Mouse (Mus musculus): ENCODE measurements around the gene Xkr7.

Xkr7 gene

DNA sequence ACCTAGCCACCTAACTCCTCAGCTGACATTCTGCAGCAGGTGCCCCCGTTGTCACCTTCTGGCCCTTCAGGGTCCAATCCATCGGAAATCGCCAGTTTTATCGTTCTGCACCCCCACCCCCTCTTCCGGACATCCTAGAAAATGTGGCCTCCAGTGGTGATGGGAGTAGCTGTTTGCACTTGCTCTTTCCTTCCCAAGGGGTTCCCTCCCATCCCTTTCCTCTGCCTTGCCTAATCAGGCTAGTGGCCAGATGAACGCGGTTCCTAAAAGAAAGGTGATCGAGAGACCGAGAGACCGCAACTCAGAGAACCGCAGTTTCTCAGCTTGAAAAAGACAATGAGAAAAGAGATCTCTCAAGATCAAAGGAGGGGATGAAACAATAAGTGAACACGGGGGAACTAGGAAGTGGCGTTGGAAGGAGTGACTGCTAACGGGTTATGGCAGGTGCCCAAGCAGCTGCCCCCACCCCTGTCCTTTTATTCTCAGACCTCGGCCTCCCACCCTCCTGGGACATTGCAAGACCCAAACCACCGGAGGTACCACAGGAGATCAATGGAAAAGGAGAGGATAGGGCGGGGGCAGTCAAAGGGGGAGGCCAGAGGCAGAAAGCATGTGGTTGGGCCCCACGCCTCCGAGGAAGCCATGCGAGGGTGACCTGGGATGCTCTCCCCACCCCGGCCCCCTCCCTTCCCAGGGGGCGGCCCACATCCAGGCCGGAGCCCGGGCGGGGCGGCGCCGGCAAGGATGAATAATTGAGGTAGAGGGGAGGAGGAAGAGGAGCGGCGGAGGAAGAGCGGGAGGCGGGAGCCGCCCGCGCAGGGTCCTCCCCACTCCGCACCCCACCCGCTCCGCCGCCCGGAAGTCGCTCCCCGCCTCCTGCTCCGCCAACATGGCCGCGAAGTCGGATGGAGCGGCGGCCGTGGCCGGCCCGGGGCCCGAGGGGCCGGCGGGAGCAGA is at the start of gene Xkr7:
Xkr7 (plus strand) TSS at position 727 of the 957 bp plus-strand sequence.
- DNase-seq (ENCODE audit: low spot score), result no peak

DNA sequence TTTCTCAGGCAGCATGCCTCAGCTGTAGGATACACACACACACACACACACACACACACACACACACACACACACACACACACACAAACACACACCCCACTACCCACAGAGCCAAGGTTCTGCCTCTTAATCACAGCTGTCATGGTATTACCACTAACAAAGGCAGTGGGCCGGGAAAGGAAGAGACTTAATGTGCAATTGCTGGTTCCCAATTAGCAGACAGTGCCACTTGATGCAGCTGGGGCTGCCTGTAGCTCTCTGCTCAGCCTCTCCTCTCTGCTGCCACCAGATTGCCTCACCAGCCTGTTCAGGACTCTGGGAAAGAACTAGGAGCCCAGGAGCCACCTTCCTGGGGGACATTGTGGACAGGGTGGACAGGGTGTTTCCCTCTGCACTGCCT is 46.1 kb upstream of the Xkr7 start:
- no peak for DNase-seq (ENCODE audit: low spot score)

DNA sequence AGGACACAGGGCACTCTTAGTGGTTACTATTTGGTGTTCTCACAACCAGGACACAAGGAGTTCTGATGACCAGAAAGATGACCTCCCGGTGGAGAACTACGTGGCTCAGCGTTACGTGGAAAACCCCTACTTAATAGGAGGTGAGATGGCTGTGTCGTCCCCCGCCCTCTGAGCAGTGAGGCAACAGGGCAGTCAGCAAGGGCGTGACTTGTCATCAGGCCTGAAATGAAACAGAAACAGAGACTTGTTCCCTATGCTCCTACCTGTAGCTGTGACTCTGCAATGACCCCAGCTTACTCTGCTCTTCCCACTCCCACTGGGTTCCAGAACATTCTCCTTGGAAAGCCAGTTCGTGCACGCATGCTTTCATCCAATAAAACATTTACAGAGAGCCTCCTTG is 40.1 kb upstream of the Xkr7 start:
- DNase-seq (ENCODE audit: low spot score), result no peak

DNA sequence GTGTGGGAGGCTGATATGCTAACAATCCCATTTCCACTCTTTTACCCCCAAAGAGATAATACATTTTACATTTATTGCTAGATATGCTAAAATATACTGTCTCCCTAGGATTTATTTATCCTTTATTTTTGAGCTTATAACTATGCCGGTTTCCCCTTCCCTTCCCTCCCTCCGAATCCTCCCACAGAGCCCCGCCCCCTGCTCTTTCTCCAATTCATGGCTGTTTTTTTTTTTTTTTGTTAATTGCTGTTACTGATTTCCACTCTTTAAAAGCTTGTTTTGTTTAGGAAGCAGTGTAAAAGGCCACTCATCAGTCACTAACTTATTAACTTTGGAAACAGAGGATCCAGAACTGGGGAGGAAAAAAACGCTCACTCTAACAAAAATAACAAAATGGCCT is 34.6 kb upstream of the Xkr7 start:
- DNase-seq (ENCODE audit: low spot score), result no peak

DNA sequence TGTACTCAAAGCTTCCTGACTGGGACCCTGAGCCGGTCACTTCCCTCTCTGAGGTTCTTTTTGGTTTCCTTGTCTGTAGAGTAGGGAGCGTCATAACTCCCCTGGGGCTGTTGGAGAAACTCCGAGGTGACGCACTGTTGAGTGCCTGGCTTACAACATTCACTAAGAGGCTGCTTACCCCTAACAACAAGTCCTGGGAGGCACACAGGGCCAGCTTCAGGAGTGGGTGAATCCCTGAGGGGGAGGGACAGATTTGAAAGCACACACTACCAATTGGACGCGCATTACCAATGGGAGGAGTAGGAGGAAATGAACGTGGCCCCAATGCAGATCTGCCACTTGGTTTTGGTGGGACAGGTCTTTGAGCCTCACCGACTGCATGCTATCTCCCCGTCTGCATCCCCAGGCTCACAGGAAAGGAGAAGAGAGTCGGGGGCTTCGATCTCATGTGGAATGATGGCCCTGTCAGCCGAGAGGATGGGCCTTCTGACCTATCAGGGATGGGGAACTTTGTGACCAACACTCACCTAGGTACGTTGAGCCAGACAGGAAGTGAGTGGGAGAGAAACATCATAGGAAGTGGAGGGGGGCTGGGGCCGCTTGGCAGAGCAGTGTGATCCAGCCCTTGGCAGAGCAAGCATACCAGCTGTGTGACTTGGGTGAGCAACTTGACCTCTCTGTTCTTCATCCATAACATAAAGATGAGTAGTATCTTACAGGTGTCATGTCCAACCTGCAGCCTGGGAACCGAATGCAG is 29.0 kb upstream of the Xkr7 start:
- no peak for DNase-seq (ENCODE audit: low spot score)

DNA sequence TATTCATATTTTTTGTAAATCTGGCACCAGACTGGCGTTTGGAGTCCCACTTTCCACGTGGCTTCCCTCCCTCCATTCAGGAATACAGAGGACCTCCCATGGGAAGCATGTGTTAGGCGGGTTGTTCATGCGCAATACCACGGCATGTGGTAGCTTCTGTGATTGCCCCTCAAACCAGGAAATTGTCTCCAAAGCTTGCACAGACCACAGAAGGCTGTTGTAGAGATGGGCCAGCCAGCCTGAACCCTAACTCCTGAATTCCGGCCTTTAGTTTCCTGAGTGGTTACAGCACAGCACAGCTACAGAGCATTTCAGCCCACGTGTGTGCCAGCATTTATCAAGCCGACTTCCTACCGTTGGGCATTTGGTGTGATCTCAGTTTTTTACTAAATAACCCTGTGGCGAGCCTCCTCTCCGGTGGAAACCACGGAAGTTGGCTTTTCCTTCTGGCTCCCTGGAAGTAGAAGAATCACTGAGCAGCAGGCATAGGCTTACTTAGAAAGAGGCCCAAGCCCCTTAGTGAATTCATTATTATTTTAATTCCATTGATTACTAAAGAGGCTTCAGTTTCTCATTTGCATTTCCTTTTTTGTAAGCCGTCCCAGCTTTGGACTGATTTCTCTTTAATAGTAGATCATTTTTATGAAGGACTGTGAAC is 27.8 kb upstream of the Xkr7 start:
- no peak for DNase-seq (ENCODE audit: low spot score)

DNA sequence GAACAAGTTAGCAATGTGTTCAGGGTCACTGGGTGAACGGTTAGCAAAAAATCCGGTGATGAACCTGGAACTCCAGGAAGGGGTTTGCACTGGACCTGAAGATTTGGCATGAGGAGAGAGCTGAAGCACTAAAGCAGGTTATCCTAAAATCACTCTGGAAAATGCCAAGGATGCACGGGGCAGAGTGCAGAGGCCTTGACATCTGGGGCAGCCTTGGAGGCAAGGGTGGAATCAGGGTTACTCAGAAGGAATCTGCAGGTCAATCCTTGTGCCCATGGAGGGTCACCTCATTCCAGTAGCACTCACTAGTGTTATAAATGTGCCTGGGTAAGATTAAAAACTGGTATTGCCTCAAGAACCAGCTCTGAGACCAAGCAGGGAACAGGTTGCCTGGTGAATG is 25.7 kb upstream of the Xkr7 start:
- no peak for DNase-seq (ENCODE audit: low spot score)

DNA sequence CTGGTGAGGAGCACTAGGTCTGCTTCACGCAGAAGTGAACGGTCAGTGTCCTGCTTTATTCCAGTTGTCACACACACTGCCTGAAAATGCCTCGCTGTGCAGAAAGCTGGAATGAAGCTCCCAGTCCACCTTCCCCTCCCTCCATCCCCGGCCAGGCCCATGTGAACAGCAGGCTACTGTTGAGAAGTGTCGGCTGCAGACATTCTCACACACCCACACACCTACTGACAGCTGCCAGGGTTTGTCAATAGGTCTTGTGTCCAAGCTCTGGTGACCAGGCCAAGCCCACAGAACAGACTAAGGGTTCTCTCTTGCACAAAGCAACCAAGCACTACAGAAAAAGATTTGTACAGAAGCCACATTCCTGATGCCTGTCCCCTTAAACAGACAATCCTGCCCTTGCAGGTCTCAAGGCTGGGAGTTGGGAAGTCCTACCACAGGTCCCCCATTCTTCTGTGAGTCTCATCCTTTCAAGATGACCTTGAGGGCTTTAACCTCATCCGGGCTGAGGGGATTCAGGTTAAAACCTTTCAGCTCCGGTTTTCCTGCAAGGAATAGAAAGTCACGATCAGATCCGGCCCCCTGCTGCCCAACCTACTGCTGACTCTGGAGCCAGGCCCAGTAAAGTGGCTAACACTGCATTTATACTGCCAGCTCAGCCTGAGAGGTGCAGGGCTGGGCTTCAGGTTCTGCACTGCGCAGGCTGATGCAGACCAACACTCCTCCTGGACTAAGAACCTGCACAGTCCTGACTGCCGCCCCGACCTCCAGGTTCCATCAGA is 22.3 kb upstream of the Xkr7 start:
- DNase-seq (ENCODE audit: low spot score), result no peak

DNA sequence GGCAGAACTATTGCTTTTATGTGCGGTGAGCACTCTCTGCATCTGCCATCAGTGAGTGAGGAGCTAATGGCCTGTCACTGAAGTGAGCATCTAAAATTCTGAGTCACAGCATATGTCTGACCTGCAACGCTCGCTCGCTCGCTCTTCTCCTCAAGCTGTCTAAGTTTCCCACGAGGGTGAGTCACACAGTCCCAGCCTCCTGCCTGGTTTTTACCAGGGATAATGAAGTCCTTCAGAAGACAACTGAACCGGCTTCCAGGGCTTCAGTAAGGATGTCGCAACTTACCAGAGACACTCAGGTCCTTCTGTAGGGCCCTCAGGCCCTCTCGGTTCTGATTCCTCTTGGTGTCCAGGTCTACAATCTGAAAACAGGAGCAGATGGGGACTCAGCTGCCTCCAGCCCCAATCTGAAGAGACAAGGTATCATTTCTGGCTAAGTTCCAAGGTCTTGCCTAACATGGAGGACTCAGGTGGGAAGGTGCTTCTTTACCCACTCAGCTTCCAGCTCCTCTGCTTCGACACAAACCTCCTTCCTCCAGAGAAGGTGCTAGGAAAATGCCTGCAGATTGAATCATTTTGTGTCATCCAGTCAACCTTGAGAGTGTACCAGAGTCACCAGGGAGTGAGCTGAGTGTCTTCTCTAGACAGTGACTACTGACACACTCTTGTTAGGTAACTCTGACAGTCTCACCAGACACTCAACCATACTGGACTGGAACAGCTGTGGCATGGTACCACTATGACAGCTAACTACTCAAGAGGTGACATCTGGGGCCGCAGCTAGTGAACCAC is 17.7 kb upstream of the Xkr7 start:
- no peak for DNase-seq (ENCODE audit: low spot score)

DNA sequence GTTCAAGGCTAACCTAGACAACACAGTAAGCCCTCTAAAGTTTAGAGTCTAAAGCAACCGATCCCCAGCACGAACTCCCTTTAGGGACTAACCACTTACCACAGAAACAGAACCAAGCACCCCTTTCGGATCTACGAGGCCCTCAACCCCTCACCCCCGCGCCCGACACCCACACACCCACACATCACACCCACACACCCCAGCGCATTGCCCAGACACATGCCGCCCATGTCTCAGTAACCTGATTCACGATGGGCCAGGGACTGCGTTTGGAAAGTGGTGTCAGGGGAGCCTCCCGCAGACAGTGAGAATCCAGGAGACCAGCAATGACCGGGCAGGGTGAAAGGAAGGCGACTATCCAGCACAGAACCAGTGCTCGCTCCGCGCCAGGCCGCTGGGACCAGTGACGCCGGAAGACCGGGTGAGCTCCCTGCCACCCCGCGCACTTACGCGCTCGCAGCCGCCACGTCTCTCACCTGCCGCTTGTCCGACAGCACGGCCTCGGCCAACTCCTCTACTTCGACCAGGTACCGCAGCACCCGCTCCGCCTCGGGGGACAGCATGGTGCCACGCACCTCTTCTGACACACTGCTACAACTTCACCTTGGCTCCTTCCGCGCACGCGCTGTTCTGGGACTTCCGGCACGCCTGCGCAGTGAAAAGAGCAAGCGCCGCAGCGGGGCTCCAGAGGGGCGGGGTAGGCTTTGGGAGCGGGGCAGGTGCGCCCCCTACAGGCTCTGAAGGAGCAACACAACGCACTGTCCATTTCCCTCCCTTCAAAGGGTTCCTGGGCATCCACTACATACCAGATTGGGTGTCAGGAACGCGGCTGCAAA is 16.7 kb upstream of the Xkr7 start, which contains the start of gene Pdrg1:
Pdrg1 (minus strand) TSS at position 670 of the 836 bp plus-strand sequence.
- DNase-seq (ENCODE audit: low spot score), result peak; percentile 79

DNA sequence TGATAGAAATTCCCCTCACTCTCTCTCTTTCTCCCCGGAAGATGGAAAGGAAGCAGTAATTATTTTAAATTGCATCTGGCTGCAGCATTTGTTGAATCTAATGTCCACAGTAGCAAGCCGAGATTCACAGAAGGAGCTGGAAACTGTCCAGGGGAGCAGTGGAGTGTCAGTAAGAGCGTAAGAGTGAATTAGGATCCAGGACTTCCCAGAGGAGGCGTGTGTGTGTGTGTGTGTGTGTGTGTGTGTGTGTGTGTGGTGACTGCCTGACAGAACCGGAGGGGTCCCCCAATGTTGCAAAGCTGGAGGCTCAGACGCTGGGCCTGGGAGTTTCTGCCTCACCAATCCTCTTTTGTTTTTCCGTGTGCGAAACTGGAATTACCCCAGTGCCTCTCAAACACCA is 15.8 kb upstream of the Xkr7 start:
- DNase-seq (ENCODE audit: low spot score), result no peak

DNA sequence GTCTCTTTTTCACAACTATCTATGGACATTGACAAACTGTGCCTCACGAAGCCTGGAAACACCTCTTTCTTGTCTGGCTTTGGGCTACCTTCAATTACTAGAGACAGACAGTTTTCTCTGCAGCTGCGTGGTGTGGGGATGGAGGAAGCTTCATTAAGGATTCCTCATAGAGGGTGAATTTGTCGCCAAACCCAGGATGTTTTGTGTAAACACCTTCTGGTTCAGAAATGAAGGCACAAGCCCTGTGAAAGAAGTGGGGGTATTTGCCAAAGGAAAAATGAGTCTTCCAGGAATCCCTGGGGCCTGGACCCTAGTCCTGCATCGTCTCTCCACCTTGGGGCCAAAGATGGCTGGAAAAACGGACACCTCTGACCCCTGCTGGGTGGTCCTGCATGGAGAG is 14.9 kb upstream of the Xkr7 start:
- DNase-seq (ENCODE audit: low spot score), result no peak

DNA sequence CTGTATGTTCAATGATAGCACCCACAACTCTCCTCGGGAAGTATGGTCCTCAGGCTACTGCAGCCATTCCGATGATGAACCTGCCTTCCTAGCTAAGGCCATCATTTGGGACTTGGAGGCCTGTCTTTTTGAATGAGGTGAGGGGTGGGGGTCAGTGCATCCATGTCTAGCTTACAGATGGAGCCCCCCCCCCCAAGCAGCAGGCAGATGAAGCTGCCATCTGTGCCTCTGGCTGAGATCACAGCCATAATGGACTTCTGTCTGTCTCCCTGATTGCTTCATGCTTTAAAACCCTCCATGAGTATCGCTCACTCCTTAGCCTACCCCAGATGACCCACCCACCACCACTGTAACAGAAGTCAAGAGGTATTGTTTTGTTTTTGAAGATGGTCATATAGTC is 12.3 kb upstream of the Xkr7 start:
- no peak for DNase-seq (ENCODE audit: low spot score)

DNA sequence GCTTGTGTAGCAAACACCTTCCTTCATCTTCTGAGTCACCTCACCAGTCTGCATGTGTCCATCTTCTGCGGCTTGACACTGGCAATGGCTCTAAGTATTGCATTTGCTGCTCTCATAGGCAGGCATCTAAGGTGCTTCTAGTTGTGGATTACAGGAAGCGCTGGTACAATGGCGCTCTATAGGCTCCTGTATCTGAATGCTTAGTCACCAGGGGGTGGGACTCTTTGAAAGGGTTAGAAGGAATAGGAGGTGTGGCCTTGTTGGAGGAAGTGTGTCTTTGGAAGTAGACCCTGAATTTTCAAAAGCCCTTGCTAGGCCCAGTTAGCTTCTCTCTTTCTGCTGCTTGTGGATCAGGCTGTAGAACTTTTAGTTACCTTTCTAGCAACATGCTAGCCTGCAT is 10.5 kb upstream of the Xkr7 start:
- DNase-seq (ENCODE audit: low spot score), result no peak

DNA sequence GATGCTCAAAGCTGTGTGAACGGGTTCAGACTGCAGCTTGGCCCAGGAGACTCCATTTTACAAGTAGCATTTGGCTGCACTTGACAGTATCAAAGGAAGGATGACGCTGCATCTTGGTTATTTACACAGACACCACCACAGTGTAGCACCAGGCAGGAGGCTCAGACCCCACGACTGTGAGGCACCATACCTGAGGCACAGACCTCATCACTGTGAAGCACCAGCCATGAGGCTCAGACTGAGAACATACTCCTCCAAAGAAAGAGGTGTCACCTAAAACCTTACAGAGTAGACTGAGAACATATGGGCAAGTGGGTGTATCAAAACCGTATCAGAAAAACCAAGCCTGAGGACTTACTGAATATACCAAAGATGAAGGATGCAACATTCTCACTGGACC is 8.8 kb upstream of the Xkr7 start:
- no peak for DNase-seq (ENCODE audit: low spot score)

DNA sequence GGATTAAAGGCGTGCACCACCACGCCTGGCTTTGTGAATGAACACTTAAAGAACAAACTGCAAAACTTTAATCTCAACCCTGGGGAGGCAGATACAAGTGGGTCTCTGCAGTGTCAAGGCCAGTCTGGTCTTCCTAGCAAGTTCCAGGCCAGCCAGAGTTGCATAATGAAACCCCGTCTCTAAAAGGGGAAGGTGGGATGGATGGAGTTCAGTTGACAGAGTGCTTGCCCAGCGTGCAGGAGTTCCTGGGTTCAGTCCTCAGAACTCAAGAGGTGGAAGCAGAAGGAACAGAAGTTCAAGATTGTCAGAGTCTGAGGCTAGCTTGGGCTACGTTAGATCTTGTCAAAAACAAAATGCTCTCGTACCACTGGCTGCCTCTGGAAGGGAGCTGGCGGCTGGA is 5.6 kb upstream of the Xkr7 start:
- DNase-seq (ENCODE audit: low spot score), result no peak

DNA sequence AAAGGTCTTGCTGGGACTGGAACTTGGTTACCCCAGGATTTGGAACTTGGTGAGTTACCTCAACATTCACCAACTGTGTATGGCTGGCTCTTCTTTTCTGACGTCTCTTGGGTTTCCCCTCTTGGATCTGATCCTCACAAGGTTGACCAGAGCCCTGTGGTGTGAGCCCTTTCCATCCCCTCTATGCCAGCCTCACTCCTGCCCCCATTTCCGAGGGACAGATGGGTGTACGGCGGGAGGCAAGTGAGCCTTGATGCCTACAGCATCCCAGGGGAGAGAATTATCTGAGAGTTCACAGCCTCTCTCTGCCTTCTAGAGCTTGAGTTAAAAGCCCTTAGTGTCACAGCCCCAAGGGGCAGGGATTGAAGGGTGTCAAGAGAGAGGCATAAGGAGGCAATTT is 4.2 kb upstream of the Xkr7 start:
- DNase-seq (ENCODE audit: low spot score), result no peak

DNA sequence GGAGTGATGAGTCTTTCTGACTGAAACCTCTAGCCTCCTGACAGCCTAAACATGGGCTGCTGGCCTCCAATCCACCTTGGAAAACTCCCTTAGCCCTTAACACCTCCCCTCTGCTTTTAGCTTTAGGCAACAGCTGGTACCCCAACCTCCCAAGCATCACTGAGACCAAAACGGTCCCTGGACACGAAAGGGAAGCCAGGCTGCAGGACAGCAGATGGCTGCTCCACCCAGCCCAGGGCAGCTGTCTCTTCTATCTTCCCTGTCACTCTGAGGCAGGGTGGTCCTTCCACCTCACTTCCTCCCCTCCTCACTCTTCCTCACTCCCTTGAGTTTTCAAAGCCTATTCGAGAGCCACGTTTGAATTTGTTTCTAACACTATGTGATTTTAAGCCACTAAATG is 1.2 kb upstream of the Xkr7 start:
- DNase-seq (ENCODE audit: low spot score), result no peak

DNA sequence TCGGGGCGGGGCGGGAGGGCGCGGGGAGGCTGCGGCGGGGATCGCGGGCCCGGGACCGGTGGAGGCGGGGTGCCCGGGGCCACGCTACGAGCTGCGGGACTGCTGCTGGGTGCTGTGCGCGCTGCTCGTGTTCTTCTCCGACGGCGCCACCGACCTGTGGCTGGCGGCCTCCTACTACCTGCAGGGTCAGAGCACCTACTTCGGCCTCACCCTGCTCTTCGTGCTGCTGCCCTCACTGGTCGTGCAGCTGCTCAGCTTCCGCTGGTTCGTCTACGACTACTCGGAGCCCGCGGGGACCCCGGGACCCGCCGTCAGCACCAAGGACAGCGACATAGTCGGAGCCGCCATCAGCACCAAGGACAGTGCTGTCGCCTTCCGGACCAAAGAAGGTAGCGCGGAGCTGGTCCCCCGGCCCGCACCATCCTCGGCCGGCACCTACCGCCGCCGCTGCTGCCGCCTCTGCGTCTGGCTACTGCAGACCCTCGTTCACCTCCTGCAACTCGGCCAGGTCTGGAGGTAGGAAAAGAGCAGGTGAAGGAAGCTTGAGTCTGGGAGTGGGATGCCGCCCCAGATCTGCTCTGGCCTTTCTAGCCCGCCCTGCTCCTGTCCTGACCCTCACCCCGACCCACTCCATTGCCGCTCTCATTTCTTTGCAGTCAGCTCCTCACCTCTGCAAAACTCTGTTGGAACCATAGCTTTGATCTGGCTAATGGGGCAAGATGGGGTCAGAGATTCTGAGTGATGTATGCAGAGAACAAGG is 611 bp downstream of the Xkr7 start:
- peak; percentile 40 for DNase-seq (ENCODE audit: low spot score)

Data from urinary bladder, postnatal 10 days (tissue).